Mouse (Mus musculus) bone marrow macrophage, adult 2 months (primary cell): ENCODE data around the gene Gadd45a. TPM values are rescaled to one million over a fixed set of nuclear protein-coding genes. Genes with fewer than 3 reads are reported as not detected.

Experiments used
- H3K27ac ChIP-seq: 2 replicates; pipeline ENCODE4 v1.5.1; 2012; ENCODE audit warnings: low read depth, low read length; ENCODE audit not compliant: insufficient read depth
- H3K4me1 ChIP-seq: 2 replicates; pipeline ENCODE4 v1.6.1; 2012; ENCODE audit warnings: low read length; ENCODE audit not compliant: control insufficient read depth, insufficient read depth
- H3K4me3 ChIP-seq: 2 replicates; pipeline ENCODE4 v1.5.1; 2012; ENCODE audit warnings: mild to moderate bottlenecking, low read length, moderate library complexity; ENCODE audit not compliant: insufficient read depth
- POLR2A ChIP-seq: IDR thresholded peaks from 2 replicates; pipeline ENCODE4 v1.6.1; 2012; ENCODE audit warnings: mild to moderate bottlenecking, low read depth, low read length, borderline replicate concordance
- polyA plus RNA-seq: library from polyadenylated mRNA; stranded (reverse); fragments of >200 nt; gene quantifications from 2 replicates; pipeline ENCODE4 v1.2.4, GENCODE M21; 2012; ENCODE audit not compliant: missing spikeins, insufficient read depth, insufficient read length

Gadd45a gene
- polyA plus RNA-seq, 1 experiment = 11.6 TPM

DNA sequence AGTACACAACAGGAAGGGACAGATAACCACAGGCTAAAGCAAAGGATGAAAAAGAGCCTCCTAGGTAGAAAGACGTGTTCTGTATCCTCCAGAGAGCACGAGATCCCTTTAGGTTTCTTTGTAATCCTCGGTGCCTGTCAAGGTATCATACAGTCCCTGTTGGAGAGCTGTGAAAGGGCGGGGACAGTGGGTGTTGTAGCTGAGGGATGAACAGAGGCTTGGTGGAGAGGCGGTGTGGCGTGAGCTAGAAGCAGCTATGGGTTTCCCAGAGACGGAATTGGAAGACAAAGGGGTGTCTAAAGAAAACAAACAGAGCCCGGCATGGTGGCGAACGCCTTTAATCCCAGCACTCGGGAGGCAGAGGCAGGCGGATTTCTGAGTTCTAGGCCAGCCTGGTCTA is 51.2 kb downstream of the Gadd45a start:
- Histone ChIP-seq H3K27ac (no peak overlapping the region), H3K4me1 (peaks cover 8% of the 10 kb centered on the region; the same call in 1 of the 2 replicates), H3K4me3 (no peak overlapping the region)
- TF ChIP-seq POLR2A = no peak

DNA sequence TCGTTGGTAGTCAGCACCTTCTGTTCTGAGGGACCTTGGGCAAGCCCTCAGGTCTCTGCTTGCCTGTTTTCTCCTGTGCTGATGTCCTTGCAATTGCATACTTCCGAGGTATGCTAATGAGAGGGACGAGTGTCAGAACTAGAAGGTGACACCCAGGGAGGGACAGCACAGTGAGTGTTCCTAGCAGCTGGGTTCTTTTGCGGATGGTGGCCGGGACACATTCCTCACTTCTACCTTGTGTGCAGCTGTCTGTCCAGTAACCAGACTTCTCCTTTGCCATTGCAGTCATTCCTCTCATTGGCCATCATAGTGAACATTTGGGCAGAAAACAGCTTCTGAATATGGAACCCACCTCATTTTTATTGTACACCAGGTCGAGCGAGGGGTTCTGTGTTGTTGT is 51.8 kb downstream of the Gadd45a start:
- no peak for TF ChIP-seq POLR2A
- Histone ChIP-seq H3K4me3 (no peak overlapping the region), H3K27ac (no peak overlapping the region), H3K4me1 (peaks cover 8% of the 10 kb centered on the region; the same call in 1 of the 2 replicates)

Other genes starting within 250 kb of the Gadd45a start
- gene Vmn1r39, start 226.8 kb downstream of the Gadd45a start, polyA plus RNA-seq = not detected in 2 replicates
- gene Gng12, start 141.1 kb downstream of the Gadd45a start, polyA plus RNA-seq = 91.5 and 106 TPM in 2 replicates
- 378 and 404 TPM in 2 replicates for gene Serbp1, start 200.7 kb upstream of the Gadd45a start, polyA plus RNA-seq